Mouse (Mus musculus) ovary, postnatal 36 days (tissue): ENCODE data around the gene Anks1b.

ENCODE experiments used
- DNase-seq: peaks from one replicate; pipeline ENCODE4 v3.0.0; 2022; ENCODE audit warnings: low spot score, mixed read lengths

Gene Anks1b

DNA sequence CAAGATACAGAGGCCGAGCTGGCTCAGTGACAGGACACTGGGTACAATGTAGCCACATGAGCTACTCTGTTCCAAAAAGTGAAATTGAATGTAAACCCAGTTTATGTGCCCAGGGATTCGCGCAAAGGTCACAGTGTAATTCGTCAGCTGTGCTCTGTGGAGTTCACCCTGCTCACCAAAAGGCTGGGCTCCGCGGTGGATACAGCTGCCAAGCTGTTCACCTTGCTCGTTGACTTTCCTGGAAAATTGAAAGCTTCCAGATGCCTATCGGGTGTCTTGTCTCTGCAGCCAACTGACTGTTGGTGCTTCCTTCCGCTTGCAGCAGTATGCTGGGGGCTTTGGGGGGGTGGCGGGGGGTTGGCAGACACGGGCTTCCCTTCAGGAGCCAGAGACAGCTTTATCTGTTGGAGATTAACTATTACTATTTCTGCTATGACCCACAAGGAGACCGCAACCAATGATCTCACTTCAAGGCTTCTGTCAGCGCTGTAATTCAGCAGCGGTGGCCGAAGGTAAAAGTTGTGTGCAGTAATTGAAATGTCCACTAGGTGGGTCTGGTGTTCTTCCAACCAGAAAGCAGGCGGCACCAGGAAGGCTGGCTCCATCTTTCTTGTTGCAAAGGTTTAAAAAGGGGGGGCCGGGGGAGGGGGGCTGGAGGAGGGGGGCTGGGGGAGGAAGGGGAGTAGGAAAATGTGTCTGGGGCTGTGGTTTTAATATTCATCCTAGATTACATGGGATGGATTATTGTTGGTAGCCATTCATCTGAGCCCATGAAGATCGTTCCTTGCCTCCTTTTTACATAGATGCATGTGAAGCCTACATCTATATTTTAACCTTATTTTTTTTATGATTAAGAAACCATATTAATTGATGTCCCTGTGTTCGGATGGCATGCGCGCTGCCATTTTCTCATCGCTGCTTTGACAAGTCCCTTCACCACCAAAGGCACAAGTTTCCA is 855.4 kb downstream of the Anks1b start:
- DNase-seq = peak; percentile 24

DNA sequence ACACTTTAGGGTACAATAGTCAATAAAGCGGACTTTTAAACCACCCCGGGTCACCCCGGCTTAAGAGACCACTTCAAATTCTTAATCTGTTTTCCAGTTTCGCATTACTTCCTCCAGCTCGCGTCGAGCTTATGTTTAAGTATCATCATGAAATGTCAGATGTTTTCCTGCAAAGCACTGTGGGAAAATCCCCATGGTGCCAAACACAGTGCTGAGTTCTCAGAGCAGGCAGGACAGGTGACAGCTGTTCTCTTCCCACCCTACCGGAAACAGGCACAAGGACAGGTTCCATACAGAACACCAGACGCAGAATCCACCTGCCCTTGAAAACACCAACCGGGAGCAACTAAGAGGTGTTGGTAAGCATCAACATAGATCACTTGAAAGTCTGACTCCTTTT is 856.2 kb downstream of the Anks1b start:
- DNase-seq = no peak

DNA sequence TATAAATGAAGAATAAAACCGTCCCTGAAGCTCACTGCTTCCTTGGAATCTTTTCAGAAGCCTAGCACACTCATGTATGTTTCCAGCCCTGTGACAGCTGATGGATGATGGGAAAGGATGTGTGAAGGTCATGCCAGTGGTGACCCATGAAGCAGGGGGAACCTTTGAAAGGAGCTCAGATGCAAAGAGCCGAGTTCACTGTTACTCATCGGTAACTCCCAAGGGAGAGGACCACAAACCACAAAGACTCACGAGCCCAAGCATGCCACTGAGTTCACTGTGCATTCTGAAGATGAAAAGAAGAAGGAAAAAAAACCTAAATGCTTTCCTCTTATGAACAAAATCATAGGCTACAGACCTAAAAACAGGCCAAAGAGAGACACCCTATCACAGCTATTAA is 859.5 kb downstream of the Anks1b start:
- no peak for DNase-seq

DNA sequence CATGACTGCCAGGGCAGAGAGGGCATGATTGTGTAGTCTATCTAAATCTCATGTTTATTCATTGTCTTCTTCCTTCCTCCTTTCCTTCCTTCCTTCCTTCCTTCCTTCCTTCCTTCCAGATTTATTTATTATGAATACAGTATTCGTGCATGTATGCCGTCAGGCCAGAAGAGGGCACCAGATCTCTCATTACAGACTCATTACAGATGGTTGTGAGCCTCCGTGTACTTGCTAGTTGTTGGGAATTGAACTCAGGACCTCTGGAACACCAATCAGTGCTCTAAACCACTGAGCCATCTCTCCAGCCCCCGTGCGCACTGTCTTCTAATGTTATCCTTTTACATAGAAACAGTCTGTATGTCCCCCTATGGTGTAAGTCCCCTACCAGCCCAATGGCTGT is 860.3 kb downstream of the Anks1b start:
- DNase-seq = no peak

DNA sequence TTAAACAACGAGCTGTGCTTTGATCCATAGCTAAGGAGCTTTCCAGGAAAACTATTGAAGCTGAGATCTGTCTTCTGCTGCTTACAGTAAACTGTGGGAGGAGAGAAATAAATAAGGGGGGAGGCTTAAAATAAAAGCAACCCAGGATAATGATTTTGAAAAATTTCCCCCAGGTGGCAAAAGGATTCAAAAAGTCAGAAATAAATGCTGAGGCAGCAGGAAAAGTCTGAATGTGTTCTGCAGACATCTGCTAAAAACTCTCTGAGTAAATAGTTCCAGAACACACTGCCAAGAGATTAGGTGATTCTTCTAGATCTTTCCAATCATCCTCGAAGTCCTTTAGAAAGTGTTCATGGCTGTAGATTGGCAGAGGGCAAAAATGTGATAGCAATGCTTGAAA is 865.2 kb downstream of the Anks1b start:
- DNase-seq = no peak

DNA sequence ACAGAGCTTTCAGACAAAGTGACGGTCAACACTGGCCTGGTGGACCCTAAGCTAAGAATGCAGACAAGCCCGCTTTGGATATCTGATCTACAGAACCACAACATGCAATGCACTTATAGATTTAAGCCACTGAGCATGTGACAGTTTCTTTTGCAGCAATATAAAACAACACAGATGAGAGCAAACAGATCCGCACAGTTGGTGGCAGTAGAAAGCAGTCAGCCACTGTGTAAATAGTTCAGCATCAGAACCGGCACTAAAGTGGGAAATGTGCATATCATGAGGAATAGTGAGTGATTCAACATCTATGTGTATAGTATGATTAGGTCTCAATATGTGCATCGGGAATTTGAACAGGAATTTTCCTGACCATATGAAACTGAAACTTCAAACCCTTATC is 867.6 kb downstream of the Anks1b start:
- DNase-seq = no peak

DNA sequence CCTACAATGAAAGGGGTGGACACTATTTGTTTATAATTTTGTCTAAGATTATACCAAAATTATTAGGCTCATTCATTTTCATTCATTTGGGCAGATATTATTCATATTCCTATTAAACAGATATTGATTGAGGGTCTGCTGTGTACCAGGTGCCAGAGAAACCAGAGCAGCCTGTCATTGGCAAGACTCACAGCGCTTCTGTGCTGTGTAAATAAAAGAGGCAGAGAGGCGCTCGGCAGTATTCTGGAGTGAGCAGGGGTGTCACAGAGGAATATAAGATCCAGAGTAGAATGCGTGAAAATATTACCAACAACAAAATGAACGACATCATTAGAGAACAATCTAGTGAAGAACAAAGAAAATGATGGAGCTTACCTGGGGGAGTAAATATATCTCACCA is 878.6 kb downstream of the Anks1b start:
- no peak for DNase-seq

DNA sequence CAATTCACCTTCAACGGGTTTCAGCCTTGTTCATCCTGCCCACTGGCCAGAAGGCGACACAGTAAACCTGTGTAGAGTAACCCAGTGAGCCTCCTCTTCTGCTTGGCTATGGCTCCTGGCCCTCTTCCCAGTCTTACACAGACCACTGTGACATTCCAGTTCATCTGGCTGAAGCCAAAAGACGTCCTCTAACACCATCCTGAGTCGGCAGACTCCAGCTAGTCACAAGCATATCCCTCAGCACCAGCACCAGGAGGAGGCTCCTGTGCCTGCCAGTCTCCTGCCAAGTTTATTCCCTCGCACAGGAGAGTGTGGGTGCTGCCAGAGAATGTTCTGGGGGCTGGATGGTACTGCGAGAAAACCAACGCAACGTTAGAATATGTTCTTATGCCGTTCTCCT is 879.8 kb downstream of the Anks1b start:
- DNase-seq = no peak

DNA sequence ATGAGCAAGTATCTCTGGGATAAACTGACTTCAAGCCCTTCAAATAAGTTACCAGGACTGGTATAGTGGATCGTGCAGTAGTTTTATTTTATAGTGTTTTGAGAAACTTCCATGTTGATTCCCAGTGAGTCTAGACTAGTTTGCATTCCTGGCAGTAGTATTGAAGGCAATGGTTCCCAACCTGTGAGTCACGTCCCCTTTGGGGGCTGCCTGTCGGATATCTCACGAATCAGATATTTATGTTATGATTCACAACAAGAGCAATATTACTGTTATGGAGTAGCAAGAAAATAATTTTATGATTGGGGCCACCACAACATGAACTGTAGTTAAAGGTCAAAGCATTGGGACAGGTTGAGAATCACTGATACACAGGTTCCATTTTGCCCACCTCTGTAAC is 884.5 kb downstream of the Anks1b start:
- no peak for DNase-seq

DNA sequence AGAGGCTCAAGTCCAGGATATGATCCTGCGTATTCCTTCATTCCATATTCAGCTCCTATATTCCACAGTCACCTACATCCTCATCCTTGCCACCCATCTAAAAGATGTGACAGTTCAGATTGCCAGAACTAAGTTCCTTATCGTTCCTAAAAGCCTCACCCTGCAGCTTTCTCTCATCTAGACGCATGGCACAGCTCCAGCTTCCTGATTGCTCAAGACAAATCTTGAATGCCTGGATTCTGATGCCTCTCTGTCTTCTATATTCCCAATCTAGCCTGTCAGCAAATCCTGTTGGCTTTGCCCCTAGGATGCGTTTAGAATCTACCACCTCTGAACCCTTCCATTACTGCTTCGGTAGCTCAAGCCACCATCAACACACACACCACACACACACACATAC is 886.6 kb downstream of the Anks1b start:
- DNase-seq = no peak

DNA sequence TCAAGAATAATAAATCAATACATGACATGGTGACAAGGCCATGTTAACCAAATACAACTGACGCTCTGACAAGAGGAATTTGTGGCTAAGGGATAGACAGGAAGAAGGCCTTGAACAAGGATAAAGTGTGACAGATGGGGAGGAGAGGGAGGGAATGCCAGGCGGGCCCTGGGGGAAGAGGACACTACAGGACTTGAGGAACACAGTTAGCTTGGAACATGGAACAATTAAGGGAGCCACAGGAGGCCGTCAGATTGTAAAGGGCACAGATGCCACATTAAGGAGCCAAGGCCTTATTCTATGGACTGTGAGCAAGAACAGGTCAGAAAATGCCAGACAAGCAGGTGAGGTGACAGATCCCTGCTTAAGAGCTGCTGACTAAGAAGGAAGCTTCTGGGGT is 893.0 kb downstream of the Anks1b start:
- DNase-seq = no peak

DNA sequence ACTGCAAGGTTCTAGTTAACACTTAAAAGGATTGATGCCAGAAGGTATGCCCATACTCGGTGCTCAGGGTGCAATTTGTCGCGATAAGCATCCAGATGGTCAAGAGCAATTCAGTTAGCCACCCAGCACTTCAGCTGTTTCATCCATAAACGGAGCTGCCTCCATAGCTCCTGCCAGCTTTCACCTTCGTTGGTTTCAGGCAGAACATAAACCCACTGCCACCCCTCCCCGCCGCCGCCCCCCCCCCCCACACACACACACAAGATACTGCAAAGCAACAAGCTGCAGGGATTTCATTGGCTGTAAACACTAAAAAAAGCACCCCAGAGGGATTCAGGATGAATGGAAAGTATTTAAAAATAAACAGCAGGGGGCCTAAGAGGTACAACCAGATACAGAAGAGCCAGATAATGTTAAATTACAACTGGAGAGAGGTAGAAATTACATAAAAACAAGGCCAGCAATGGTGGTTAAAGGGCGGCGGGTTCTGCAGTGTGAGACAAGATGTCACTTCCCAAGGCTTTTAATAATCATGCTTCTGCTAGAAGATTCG is 897.2 kb downstream of the Anks1b start:
- no peak for DNase-seq

DNA sequence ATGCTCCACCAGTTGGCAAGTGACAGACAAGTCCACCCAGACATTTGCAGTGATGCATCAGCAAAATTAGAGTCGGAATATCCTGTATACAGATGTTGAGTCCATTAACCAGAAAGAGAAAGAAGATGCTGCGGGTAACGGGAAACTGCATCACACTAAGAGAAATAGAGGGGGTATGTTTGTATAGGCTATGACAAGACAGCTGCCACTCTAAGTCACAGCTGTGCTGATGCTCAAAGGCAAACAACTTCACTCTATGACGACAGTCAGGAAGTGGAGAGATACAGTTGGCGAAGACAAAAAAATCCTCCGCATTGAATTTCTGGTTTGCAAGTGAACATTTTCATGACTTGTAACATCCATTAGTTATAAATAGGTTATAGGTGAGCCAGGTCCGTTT is 897.7 kb downstream of the Anks1b start:
- no peak for DNase-seq

DNA sequence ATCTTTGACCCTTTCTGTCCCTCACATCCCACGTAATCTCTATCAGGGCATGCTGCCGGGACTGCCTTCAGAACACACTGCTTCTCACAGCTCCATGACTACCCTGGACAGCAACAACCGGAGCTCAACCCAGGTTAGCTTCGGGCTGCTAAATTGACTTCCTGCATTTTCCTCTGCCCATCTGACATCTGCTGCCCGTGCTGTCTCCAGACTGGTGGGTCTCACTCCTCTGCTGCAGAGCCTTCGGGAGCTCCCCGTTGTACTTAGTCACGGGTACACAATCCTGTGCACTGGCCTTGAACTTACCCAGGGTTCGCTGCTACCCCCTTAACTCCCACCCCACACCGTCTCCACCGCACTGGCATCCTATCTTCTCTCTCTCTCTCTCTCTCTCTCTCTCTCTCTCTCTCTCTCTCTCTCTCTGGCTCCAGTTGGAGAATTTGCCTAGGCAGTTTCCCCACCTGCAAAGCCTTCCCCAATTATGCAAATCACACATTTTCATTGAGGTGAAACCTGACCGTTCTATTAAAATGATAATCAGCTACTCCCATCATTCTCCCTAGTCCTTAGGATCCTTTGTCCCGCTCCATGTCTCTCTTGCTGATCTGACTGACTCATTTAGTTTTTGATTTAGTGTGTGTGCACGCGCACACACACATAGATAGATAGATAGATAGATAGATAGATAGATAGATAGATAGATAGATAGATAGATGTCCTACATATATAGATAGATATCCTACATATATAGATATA is 898.3 kb downstream of the Anks1b start:
- no peak for DNase-seq

DNA sequence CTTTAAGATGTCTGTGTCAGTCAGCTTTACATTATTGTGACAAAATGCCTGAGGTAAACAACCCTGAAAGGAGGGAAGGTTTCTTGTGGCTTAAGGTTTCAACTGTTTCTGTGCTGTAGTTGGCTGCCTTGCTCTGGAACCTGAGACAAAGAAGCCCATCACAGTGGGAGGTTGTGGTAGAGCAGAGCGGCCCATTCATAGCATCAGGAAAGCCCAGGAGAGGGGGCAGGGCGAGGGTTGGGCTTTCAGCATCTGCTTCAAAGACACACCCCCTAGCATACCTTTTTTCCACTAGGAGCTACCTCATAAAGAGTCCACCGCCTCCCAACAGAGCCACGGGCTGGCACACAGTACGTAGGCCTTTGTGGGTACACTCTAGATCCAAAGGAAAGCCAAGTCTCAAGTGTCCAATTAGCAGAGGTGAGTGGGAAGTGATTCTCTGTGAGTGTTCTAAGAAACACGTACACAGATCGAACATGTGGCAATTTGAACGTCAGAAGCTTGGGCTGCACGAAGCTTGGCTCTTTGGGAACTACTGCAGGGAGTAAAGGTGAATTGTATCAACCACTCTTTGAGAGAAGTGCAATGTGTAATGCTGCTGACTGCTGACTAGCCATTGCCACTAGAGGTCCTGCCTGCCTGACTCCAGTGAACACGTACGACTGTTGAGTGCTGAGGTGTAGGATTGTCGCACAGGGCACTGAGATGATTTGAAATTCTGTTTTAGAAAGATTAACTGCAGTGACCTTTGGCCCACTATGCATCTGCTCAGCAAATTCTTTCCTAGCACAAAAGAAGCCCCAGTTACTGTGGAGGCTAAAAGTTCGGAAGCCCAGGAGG is 906.5 kb downstream of the Anks1b start:
- DNase-seq = no peak

DNA sequence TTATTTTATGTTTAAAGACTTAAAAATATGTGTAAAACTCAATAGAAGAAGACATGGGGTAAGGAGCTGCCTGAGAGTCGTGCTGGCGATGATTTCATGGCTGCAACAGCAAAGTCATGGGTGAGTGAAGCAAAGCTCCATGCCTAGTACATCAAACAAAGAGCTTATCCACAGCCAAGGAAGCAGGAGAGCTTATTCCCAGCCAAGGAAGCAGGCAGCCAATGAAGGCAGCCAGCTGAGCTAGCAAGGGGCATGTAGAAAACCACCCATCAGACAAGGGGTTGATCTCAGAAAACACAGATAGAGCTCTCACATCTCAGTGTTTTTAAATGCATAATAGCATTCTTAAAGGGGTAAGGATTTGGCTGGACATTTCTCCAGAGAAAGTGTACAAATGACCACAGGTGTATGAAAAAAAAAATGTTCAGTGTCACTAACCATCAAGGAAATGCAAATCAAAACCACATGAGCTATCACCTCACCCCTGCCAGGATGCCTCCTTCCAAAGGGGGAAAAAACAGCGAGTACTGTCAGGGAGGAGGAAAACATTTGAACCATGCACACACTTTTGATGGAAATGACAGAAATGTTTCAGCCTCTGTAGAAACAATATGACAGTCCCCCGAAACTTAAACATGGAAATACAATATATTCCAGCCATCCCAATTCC is 911.8 kb downstream of the Anks1b start:
- DNase-seq = no peak

DNA sequence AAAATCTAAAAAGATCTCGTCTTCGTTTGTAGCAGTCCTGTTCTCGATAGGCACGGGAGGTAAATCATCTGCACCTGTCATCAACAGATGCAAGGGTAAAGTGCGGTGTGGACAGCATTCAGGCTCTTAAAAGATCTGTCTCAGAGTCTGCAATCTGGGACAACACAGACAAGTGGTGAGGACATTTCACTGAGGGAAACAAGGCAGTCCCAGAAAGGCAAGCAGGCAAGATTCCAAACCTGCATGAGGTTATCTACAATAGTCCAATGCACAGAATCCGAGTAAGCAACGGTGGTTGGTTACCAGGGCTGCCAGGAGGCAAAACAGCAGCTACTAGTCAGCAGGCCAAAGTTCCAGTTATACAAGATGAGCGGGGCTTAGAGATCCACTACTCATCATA is 912.4 kb downstream of the Anks1b start:
- DNase-seq = no peak

DNA sequence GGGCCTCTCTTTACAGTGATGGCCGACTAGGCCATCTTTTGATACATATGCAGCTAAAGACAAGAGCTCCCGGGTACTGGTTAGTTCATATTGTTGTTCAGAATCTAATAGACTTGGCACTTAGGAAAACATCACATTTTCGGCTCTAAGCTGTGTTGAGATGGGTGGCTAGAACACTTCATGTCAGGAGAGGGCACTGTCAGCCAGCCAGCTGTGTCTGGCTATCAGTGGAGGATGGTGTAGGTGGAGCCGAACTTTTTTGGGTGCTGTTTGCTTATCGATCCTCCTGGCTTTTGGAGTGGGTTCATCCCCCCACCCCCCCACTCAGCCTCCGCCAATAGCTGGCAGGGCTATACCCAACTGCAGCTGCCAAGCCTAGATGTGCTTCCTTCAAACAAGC is 929.8 kb downstream of the Anks1b start:
- DNase-seq = no peak

DNA sequence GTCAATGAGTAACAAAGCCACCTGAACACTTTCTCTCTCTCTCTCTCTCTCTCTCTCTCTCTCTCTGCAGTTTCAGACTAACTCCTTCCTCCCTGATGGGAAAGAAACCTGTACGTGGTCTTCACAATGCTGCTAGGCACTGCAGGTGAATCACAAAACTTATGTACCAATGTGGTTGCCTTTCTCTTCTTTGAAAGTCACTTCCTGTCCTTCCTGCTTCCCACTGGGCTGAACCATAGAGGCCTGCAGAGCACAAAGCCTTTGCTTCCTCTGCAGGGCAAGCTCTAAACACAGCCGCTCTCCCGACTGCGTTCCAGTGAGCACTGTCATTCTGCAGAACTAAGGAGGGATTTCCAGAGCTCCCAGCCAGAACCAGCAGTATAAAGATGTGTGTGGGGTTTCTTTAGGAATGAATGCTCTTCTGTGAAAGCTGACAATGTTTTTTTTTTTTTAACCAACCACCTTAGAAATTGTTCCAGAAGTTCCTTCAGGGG is 931.3 kb downstream of the Anks1b start:
- DNase-seq = no peak

DNA sequence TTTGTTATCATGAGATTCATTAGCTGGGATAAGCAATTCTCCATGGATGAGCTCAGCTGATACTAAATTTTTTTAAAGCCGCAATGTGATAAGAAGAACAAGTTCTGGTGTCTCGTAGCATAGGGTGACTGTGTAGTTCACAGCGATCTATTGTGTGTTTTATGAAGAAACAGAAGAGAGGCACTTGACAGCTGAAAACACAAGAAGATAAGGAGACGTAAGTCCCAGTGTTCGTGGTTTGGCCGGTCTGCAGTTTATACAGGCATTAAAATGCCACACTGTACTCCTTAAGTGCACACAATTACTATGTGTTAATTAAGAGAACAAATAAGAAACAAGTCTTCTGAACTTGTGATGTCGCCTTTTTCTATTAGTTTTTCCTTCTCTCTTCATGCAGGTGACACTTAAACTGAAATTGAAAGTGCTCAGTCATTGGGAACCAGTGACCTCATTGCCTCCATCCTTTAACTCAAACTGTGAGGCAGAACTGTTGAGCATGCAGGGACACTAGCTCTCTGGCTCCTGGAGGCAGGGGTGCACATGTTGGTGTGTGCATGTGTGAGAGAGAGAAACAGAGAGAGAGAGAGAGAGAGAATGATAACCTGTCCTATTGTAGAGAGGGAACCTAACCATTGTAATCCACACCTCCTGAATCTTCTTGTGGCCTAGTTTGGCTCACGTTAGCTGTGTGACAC is 935.5 kb downstream of the Anks1b start:
- DNase-seq = no peak
